Mouse (Mus musculus): Measurements from ENCODE around the gene Sobp.

- no peak for TF ChIP-seq CTCF (IDR thresholded peaks at IDR 0.05; ENCODE audit: low read depth, low read length)
- TF ChIP-seq GATA1 (IDR thresholded peaks at IDR 0.05; ENCODE audit: borderline replicate concordance, low read length) = no peak
- TF ChIP-seq POLR2AphosphoS5 (IDR thresholded peaks at IDR 0.05; ENCODE audit: insufficient replicate concordance, low read depth, low read length) = no peak
- no peak for TF ChIP-seq TAL1 (conservative IDR thresholded peaks at IDR 0.05; ENCODE audit: low read depth, low read length)
- TF ChIP-seq GATA2 (IDR thresholded peaks at IDR 0.05; ENCODE audit: borderline replicate concordance, low read depth, low read length) = no peak
Observed at GRCm38 (mm10) chr10:43220910-43221625, 46.7 kb upstream of the Sobp start, which contains the start of gene Pdss2.
